Mouse (Mus musculus) erythroid progenitor cell, adult 5-6 weeks (primary cell): ENCODE results near the gene Spns3. TPM values are rescaled to one million over a fixed set of nuclear protein-coding genes. Genes with fewer than 3 reads are reported as not detected.

ENCODE experiments used
- ATAC-seq: replicated peaks from 2 replicates; pipeline ENCODE4 v1.8.0; 2016; ENCODE audit warnings: moderate number of reproducible peaks, mild to moderate bottlenecking, moderate TSS enrichment, inconsistent platforms; ENCODE audit not compliant: poor library complexity, low FRiP score, severe bottlenecking
- total RNA-seq, 2 experiments: library from RNA; stranded (forward) in 1 of 2; stranded (reverse) in 1 of 2; fragments of 150-400 nt in 1 of 2; fragments of 186-747, 209-891 nt in 1 of 2; gene quantifications; 2 replicates each; pipeline versions ENCODE4 v1.2.3 to v1.2.4; 2015 to 2017; ENCODE audit warnings: low replicate concordance in 2 of 2

Spns3 gene
- total RNA-seq, 2 experiments from 2014 or later = 0.76 to 6.7 TPM

GRCm38 (mm10) chr11:72489397-72489796 lies 60.9 kb downstream of the Spns3 start:
- ATAC-seq = no peak

DNA sequence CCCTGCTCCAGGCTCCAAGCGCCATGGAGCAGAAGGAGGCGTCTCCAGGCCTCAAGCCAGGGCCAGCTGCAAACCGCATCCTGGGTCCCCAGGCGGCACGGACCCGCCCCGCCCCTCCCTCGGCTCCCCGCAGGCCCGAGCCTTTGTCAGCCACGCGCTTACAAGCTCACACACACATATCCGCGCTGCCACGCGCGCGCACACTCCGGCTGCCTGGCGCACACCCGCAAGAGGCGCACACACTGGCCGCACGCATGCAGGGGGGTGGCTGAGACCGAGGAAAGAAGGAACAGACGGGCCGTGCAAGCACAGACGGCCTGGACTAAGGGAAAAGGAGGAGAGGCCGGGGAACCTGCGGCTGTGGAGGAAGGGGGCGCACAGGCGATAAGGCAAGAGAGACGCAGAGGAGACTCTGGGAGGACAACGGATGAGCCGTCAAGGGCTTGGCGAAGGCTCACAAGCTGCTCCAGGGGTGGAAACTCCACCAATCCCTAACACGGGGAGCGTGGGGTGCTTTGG lies 61.5 kb downstream of the Spns3 start:
- ATAC-seq = no peak

- no peak for ATAC-seq
These were observed 62.6 kb downstream of the Spns3 start for GRCm38 (mm10) chr11:72487739-72488138.

- no peak for ATAC-seq
These were observed 63.1 kb downstream of the Spns3 start for GRCm38 (mm10) chr11:72487171-72487570.

DNA sequence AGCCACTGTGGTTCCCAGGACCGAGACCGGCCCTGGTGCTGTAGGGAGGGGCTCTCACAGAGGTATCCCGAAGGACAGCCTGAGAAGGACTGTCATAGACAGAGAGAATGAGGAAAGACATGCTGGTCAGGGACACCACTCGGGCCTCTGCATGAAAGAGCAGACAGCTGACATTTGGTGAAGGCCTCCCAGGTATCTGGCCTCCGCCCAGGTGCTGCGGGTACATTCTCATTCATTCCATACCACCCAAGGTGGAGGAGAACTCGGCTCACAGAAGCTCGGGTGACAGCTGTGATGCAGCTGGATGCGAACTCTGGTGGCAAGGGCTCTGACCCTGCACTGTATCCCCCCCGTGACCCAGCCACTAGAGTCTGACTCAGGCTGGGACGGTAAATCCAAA lies 64.3 kb downstream of the Spns3 start:
- no peak for ATAC-seq

DNA sequence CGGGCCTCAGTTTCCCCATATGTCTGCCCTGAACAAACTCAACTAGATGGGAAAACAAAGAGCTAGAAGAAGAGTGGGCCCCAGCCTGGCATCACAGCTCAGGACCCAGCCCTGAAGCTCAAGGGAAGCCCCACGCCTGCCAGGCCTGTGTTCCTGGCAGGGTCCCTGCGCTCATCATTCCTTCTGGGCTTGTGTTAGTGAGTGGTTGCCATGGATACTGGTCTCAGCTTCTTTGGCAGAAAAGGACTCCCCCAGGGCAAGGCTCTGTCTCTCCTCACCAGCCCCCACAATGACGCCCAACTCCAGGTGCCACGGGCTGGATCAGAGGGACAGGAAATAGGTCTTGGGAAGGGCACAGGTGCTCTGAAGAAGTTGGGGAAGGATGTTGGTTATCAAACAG lies 65.1 kb downstream of the Spns3 start:
- ATAC-seq = no peak

- ATAC-seq = no peak
These were observed 65.8 kb downstream of the Spns3 start for GRCm38 (mm10) chr11:72484549-72484948.

DNA sequence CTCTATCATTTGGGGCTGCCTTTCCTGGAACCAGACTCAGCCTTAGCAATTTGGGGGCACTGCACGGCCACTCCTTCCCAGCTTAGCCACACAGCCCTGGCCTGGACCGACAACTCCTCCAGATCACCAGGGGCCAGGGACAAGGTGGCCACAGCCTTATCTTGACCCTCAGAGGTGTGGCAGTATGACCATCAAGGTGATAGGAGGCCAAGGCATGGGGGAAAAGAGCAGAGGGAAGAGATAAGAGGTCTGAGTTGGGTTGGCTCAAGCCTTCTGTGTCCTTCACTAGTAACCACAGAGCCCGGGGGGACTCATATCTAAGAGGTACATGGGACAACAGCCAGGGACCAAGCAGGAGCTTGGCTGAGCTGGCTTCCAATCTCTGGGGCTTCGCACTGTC lies 68.4 kb downstream of the Spns3 start:
- ATAC-seq = peak; percentile 23; the same call in 1 of the 2 replicates

DNA sequence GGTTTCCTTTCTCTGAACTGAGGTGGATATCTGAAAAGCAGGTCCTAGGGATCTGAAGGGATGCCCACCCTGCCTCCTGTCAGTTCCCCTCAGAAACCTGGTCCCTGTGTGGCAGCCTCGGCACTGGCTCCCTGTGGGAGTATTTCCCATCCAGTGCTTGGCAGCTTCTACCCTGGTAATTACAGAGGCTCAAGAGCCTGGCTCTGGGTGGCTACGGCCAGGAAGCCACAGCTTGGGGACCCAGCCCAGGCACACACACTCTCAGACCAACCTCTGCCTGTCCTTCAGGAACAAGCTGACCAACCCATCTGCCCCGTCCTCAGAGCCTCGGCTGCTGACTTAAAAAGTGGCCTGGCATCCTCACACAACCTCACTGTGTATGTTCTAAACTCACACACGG lies 69.0 kb downstream of the Spns3 start:
- ATAC-seq = no peak

- ATAC-seq = no peak
These were observed 70.8 kb downstream of the Spns3 start for GRCm38 (mm10) chr11:72479499-72479898.

DNA sequence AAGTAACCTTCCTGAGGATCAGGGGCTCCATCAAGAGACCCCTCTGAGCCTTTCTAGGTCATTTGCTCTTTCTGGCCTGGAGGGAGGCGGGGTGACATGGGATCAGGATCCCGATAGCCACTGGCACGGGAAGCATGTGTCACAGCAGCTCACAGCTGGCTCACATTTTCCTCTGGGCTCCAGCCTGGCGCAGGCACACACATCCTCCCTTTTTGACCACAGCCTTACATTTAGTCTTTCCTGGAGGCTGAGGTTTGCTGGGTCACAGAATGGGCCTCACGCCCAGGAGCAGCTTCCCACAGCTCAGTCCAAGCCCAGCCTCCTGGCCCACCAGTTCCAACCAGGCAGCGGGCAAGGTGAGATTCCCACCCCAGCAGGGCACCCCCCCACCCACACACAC lies 72.1 kb downstream of the Spns3 start:
- ATAC-seq = no peak

DNA sequence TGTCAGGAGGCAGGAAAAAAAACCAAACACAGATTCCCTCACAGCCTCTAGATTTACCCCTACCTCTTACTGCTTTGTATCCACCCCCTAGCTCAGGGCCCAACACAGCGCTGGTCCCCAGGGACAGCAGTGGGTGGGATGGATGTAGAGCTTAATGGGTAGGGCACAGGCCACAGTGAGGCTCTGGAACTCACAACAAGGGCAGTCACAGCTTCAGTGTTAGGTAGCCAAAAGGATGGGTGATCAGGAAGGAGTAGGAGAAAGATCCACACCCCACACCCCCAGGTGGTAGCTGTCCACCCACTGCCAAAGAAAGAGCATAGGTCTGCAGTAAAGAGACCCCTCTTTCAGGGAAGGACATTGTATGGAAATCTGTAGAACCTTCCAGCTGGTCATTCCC lies 72.7 kb downstream of the Spns3 start:
- ATAC-seq = no peak

DNA sequence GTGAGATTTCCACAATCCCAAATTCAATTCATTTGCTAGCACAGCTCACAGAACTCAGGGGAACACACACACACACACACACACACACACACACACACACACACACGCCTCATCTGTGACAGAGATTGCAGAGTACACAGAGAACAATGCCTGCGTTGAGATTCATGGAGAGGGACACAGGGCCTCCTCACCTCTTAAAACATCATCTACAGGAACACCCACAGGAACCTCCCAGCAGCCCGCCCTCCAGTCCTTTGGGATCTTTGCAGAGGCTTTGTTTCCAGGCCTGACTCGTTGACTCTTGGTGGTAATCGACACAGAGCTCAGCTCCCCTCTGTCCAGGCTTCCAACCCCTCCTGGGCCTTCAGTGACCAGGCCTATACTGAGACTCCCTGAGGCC lies 73.1 kb downstream of the Spns3 start:
- no peak for ATAC-seq

DNA sequence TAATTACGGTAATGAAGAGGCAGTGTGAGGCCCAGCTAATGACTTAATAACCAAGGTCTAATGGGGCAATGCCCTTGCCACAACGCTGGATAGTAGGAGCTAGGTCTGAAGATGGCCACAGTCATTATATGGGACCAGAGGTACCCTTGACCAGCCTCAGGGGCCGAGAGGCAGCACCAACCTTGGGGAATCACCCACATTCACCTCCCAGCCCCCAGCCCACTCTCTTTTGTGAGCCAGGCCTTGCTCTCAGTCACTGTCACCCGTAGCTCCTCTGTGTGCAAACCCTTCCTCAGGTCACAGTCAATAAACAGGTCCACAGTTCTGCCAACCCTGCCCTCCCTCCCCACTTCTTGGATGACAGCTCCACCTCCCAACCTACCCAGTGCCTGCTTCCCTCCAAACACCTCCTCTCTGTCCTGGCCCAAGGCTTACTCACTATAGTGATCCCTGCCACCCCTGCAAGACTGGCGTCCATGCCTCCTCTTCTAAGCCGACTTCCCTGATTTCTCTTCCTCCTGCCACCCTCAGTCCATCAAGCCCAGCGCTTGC lies 74.2 kb downstream of the Spns3 start:
- no peak for ATAC-seq

DNA sequence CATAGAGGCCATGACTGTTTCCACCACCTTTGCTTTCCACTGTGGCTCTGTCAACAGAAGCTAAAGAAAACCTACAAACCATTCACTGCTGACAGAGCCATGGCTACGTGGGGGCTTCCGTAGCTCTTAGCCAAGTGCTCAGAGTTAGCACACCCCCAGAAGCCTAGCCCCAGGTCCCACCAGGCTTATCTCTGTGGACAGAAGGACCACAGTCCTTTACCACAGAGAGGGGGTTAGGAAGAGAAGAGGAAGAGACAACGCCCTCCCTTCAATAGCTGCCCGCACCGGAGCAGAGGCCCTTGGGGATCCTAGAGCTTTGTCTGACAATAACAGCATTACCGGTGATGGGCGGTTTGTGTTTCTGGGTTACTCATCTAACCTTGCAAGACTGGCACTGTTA lies 74.9 kb downstream of the Spns3 start:
- ATAC-seq = no peak

DNA sequence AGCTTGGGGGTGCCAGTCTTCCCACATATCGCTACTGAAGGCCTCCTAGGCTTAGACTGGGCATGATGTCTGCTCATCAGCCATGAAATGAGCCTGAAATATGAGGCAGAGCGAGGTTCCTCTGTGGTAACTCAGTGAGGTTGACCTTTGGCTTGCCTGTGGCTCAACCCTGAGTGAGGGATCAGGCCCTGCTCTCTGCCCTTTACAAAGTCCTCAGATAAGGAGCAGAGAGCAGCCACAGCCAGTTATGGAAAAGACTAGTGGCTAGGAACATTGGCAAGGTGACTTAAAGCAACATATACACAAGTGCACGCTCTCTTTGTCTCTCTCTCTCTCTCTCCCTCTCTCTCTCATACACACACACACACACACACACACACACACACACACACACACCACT lies 75.4 kb downstream of the Spns3 start:
- ATAC-seq = no peak

DNA sequence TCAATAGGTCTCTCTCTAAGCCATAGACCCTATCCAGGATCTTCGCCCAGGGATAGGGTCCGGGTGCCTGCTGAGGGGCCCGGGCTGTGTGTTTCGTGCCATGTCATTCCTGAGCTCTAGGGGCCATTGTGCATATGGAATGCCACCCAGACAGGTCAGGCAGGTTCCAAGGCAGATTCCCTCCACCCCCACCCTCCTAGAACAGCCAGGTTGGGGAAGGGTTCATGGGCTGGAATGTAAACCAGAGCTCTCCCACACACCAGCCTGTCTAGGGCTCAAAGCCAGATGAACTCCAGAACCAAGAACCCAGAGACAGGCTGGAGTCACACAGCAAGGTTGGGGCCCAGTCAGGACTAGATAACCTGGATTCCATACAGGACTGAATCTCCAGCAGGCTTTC lies 76.8 kb downstream of the Spns3 start:
- no peak for ATAC-seq

DNA sequence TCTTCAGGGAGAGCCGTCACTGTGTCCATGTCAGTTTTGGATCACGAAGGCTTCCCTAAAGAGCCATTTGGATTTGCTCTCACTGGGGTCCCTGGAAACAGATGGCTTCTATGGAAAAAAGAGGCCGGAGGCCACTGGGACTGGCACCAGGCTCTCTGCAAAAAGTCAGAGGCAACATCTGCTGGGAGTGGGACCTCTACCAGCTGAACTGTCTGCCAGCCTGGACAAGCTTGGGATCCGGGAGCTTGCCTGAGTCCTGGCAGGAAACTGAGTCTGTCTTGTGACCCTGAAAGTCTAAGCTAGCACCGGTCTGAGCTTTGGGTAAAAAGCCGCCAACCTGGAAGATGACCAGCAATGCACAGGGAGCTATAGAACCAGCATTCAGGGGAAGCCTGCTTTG lies 78.9 kb downstream of the Spns3 start:
- no peak for ATAC-seq

- no peak for ATAC-seq
These were observed 80.3 kb downstream of the Spns3 start for GRCm38 (mm10) chr11:72470004-72470403.

DNA sequence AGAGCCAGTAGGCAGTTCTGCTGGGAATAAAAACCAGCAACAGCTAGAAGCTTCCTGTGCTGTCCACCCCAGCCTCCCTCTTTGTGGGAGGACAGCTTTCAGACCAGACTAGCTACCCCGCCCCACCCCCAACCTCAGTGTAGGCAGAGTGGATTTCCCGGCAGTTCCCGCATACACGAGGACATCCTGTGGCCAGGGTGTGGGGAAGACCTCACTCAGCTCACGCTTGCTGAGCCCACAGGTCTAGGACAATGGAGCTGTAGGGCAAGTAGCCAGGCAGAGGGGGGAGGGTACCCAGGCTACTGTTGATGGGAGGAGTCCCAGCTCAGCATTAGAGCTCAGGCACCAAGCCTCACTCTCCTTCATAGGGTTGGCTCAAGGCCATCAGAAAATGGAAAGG lies 81.1 kb downstream of the Spns3 start:
- no peak for ATAC-seq

- no peak for ATAC-seq
These were observed 81.8 kb downstream of the Spns3 start for GRCm38 (mm10) chr11:72468525-72468924.
